Mouse (Mus musculus) c-Kit-positive CD71-positive TER-119-negative erythroid progenitor cells, embryonic 14.5 days (primary cell): ENCODE results near the gene Ctdsp2.

Experiments
- DNase-seq: peaks from one replicate; pipeline ENCODE4 v3.0.0-alpha.2; 2013; ENCODE audit warnings: low read depth

Ctdsp2 gene

GRCm38 (mm10) chr10:126962966-126963330, 15.6 kb upstream of the Ctdsp2 start:
- no peak for DNase-seq

GRCm38 (mm10) chr10:126963821-126964220, 14.7 kb upstream of the Ctdsp2 start:
- no peak for DNase-seq

DNA sequence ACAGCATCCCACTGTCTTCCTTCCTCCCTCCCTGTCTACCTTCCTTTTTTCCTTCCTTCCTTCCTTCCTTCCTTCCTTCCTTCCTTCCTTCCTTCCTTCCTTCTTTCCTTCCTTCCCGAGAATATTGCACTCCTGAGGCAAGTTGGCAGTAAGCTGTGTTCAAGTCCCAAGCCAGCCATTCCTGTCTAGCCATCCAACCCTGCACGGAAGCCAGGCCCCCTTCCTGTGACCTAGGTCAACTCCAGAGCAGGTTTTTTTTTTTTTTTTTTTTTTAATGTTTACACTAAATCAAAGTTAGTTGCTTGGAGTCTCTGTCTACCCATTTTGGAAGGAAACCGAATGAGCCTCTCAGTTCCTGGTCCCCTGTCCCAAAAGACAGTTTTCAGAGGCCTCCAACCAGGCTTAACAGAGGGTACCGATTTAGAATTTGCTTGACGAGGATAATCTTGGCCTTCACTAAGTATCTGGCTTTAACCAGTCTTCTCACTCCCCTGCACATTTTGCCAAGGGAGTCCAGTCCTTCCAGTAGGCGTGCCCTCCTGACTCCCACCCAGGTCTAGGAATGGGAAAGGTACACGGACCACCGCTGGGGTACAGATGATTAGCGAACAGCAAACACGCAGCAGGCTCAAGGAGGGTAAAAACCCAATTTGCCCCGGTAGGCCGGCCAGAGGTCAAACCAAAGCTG, 7.0 kb upstream of the Ctdsp2 start:
- DNase-seq, result no peak

GRCm38 (mm10) chr10:126972051-126972725, 6.3 kb upstream of the Ctdsp2 start:
- no peak for DNase-seq

- DNase-seq, result no peak
These were observed 5.5 kb upstream of the Ctdsp2 start for GRCm38 (mm10) chr10:126972988-126973387.

DNA sequence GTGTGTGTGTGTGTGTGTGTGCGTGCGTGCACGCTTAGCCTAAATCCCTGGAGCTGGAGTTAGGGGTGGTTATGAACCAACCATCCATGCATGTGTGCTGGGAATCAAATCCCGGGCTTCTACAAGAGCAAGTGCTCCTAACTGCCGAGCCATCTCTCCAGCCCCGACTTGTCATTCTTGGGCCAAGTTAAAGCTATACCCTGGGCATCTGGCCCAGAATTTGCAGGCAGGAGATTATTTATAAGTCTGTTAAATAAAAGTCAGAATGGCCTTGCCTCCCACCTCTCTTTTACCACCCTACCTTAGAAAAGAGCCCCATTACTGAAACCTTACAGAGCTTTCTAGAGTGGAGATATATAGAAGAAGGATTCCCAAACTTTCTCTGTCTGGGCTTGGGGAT, 2.8 kb upstream of the Ctdsp2 start:
- no peak for DNase-seq

DNA sequence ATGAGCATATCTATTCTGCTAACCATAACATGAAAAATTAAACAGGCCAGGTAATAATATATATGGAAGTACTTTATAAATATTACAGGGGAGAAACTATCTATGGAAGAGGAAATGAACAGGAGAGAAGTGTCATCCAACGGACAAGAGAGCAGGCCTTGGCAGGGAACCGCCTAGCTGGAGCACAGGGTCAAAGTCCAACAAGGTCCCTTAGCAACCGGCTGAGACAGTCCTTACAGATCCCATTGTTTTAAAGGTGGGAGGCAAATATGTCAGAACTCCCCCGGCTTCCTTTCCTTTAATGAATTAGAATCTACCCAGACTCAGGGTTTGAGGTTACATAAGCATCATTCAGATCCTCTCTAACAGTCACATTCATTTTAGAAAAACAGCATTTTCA, 1.4 kb upstream of the Ctdsp2 start:
- no peak for DNase-seq

GRCm38 (mm10) chr10:126979121-126979635, 661 bp downstream of the Ctdsp2 start:
- no peak for DNase-seq

GRCm38 (mm10) chr10:126979636-126980151, 1.2 kb downstream of the Ctdsp2 start:
- DNase-seq, result no peak

- no peak for DNase-seq
These were observed 1.9 kb downstream of the Ctdsp2 start for GRCm38 (mm10) chr10:126980221-126980932.

DNA sequence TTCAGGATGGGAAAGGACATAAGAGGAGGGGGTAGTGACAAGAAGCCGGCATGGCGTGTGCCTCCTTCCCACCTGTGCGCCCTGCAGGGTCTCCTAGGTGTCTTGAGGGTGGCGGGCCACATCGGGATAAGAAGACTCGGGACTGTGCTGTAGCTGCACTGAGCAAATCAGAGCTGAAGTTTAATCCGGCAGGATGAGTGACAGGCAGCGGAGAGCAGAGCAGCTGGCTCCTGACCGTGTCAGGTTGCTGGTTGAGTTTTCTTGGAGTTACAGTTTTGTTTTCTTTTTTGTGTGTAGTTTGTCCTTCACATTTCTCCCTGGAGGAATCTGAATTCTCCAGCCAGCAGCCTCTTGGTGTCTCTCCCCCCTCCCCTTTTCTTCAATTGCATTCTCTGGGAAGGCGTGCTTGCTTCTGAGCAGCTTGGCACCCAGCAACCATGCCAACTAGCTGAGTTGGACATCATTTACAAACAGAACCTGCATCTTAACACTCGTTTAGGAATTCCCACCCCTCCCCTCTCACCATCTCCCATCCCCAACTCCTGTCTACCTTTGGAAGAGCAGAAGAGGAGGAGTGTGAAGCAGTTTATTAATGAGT, 2.5 kb downstream of the Ctdsp2 start:
- DNase-seq, result no peak

DNA sequence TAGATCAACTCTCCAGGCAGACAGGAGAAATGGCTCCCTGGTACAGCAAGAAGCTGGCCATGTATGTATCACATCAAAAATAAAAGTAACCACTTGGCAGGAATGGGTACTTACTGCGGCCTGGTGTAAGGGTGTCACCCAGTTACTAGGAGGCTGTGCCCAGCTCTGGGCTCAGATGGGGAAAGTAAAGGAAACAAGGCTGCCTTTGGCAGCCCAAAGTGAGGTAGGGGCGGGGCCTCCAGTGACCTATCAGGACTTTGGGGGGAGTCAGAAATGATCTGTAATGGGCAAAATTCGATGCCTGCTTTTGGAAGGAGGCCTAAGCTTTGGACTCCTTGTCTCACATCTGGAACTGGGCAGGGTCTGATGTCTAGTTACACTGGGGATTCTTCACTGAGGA, 3.2 kb downstream of the Ctdsp2 start:
- DNase-seq, result no peak

- no peak for DNase-seq
These were observed 4.7 kb downstream of the Ctdsp2 start for GRCm38 (mm10) chr10:126983193-126983725.

- no peak for DNase-seq
These were observed 5.9 kb downstream of the Ctdsp2 start for GRCm38 (mm10) chr10:126984189-126985004.

- no peak for DNase-seq
These were observed 6.6 kb downstream of the Ctdsp2 start for GRCm38 (mm10) chr10:126985127-126985526.

GRCm38 (mm10) chr10:126985579-126985978, 7.1 kb downstream of the Ctdsp2 start:
- no peak for DNase-seq

DNA sequence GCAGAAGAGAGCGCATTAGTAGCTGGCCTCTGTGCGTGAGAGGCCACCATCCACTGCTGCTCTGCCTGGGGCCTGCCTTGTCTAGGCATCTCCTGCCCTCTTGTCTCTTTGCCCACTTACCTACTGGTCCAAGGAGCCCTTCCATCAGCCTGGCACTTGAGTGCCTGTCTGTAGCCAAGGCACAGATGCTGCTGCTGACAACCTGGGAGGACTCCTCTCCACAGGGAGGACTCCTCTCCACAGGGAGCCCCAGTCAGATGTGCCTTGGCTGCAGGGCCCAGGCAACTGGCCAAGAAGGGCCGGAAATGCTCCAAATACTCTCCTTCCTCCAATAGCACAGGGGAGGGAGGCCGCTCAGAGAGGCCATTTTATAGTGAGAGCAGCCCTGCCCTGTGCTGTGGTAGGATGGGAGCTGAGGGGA, 8.0 kb downstream of the Ctdsp2 start:
- DNase-seq, result no peak

DNA sequence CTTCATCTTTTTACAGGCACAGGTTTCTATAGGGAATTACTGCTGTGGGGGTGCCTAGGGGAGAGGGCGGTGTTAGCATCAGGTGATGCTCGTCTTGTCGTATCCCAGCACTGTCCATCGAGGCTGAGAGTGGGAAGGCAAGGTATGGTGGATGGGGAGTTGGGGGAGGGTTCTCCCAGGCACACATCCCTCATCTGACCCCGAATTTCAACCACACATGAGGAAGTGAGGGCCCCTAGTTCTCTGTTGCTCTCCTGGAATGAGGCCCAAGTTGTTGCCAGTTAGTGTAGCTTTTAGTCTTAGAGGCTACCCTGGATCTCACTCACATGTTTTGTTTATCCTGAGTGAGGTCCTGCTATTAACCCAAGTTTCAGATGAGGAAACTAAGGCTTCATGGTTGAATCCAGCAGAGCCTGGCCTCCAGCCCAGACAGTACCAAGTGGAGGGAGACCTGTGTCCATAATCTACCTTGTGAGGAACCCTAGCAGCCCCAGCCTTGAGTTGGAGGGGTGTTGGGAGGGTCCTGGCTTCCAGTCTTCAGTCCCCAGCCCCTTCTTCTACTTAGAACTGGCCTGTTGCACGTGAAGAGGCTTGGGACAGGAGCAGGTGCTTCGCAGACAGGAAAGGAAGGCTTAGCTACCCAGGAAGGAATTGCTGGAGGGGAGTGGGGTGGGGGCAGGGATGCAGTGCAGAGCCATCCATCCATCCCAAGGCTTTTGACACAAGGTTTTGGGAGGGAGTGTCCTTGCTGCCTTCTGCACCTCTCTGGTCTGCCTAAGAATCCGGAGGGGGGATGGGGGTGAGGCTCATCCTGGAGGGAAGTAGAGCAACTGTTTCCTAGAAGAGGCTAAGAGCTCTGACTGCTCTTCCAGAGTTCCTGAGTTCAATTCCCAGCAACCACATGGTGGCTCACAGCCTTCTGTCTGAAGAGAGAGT, 8.9 kb downstream of the Ctdsp2 start:
- no peak for DNase-seq

DNA sequence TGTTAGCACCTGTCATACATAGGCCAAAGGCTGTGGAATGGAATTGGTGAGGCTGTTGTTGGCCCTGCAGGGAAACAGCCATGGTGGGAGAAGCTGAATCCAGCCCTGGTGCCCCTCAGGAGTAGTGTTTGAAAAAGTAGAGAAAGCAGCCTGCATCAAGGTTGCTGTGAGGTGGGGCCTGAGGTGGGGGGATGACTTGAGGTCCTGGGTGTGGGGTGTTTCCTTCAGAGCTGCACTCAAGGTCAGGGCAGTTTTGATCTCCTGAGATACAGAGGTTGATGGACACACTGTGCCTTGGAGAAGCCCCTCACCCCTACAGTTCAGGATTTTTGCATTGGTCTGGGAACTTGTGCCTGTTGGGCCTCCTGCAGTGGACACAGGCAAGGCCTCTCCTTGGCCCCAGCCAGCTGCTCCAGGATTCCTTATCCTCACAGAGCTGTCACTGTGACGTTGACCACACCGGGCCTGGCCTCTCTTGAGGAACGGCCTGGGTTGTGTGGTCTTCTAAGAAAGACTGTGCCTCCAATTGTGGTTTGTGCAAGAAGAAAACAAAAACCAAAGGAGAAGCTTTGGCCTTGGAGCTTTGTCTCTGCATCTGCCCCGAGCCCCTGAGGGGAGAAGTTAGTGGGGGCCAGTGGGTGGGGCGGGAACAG, 10.1 kb downstream of the Ctdsp2 start:
- no peak for DNase-seq
